Mouse (Mus musculus) G1E (cell line): ENCODE measurements around the gene Samd7. TPM values are rescaled to one million over a fixed set of nuclear protein-coding genes. Genes with fewer than 3 reads are reported as not detected.

Experiments
- ATAC-seq: 2 replicates; pipeline ENCODE4 v1.8.0; 2016; ENCODE audit warnings: mild to moderate bottlenecking; ENCODE audit not compliant: insufficient number of reproducible peaks, poor library complexity, low FRiP score, severe bottlenecking; ENCODE audit errors: extremely low read depth
- DNase-seq: peaks from one replicate; pipeline ENCODE4 v3.0.0; 2012; ENCODE audit warnings: low spot score
- H3K27me3 ChIP-seq: 2 replicates; pipeline ENCODE4 v1.6.1; 2012; ENCODE audit warnings: mild to moderate bottlenecking, low read length, inconsistent platforms; ENCODE audit not compliant: insufficient read depth
- H3K36me3 ChIP-seq: replicated peaks from 2 replicates; pipeline ENCODE3; 2012; ENCODE audit warnings: mild to moderate bottlenecking, inconsistent platforms
- H3K4me1 ChIP-seq: 2 replicates; pipeline ENCODE4 v1.6.1; 2012; ENCODE audit warnings: low read depth, low read length, inconsistent platforms, mixed read lengths; ENCODE audit not compliant: insufficient read depth
- H3K4me3 ChIP-seq: 2 replicates; pipeline ENCODE4 v1.5.1; 2012; ENCODE audit warnings: low read depth, mild to moderate bottlenecking, inconsistent platforms, low read length, moderate library complexity, mixed read lengths
- H3K9me3 ChIP-seq: replicated peaks from 2 replicates; pipeline ENCODE4 v1.6.1; 2012; ENCODE audit warnings: inconsistent platforms
- CTCF ChIP-seq: IDR thresholded peaks from 2 replicates; pipeline ENCODE4 v1.5.1; 2012; ENCODE audit warnings: low read depth, low read length, inconsistent platforms, mixed read lengths
- GATA1 ChIP-seq: IDR thresholded peaks from 2 replicates; pipeline ENCODE4 v1.6.1; 2012; ENCODE audit warnings: borderline replicate concordance, low read length, inconsistent platforms, mixed read lengths
- GATA2 ChIP-seq: IDR thresholded peaks from 2 replicates; pipeline ENCODE4 v1.6.1; 2012; ENCODE audit warnings: low read depth, low read length, inconsistent platforms, borderline replicate concordance
- POLR2AphosphoS5 ChIP-seq: IDR thresholded peaks from 2 replicates; pipeline ENCODE4 v1.6.1; 2012; ENCODE audit warnings: low read depth, low read length, inconsistent platforms; ENCODE audit not compliant: insufficient replicate concordance
- TAL1 ChIP-seq: conservative IDR thresholded peaks from 2 replicates; pipeline ENCODE4 v1.6.1; 2012; ENCODE audit warnings: low read depth, low read length, inconsistent platforms, mixed read lengths
- polyA plus RNA-seq: library from polyadenylated mRNA; stranded (reverse); fragments of >175 nt; gene quantifications from 2 replicates; pipeline ENCODE4 v1.2.3, GENCODE M21; 2012
- total RNA-seq, 2 experiments: library from RNA; stranded (forward) in 1 of 2; stranded (reverse) in 1 of 2; fragments of 200-1000 nt in 1 of 2; fragments of >200 nt in 1 of 2; fragmentation: Nextera tagmentation in 1 of 2; gene quantifications; 2 replicates each; pipeline ENCODE4 v1.2.3; 2014 to 2017

The Samd7 gene
- total and polyA plus RNA-seq, 3 experiments, result 0.16 TPM; not detected in 2

GRCm38 (mm10) chr3:30710191-30710590 is 35.9 kb upstream of the Samd7 start:
- peaks cover 52% of the 10 kb centered on the region for H3K27me3 ChIP-seq
- no peak for DNase-seq
- H3K4me1 ChIP-seq, result peaks cover 16% of the 10 kb centered on the region
- no peaks in the 10 kb centered on the region for H3K36me3 ChIP-seq
- H3K4me3 ChIP-seq, result no peak overlapping the region
- ATAC-seq, result no peak
- TF ChIP-seq POLR2AphosphoS5 (no peak), GATA1 (no peak), TAL1 (no peak), CTCF (no peak), GATA2 (no peak)
- H3K9me3 ChIP-seq, result no peaks in the 10 kb centered on the region

- Histone ChIP-seq H3K27me3 (peaks cover 47% of the 10 kb centered on the region), H3K9me3 (no peaks in the 10 kb centered on the region), H3K36me3 (no peaks in the 10 kb centered on the region), H3K4me1 (no peaks in the 10 kb centered on the region), H3K4me3 (no peak overlapping the region)
- no peak for TF ChIP-seq TAL1
- no peak for TF ChIP-seq POLR2AphosphoS5
- no peak for TF ChIP-seq GATA2
- TF ChIP-seq GATA1, result no peak
- TF ChIP-seq CTCF, result no peak
- ATAC-seq (no peak), DNase-seq (no peak)
Measured at GRCm38 (mm10) chr3:30713334-30713733, 32.8 kb upstream of the Samd7 start.

GRCm38 (mm10) chr3:30718649-30719048 is 27.4 kb upstream of the Samd7 start:
- peaks cover 26% of the 10 kb centered on the region for H3K27me3 ChIP-seq

GRCm38 (mm10) chr3:30722036-30722435 is 24.1 kb upstream of the Samd7 start:
- no peak for TF ChIP-seq TAL1
- no peak for TF ChIP-seq POLR2AphosphoS5
- no peak for TF ChIP-seq CTCF
- no peak for TF ChIP-seq GATA1
- no peak for TF ChIP-seq GATA2
- Histone ChIP-seq H3K27me3 (peaks cover 26% of the 10 kb centered on the region), H3K36me3 (no peaks in the 10 kb centered on the region), H3K9me3 (no peaks in the 10 kb centered on the region), H3K4me1 (no peaks in the 10 kb centered on the region), H3K4me3 (no peak overlapping the region)
- ATAC-seq, result no peak
- no peak for DNase-seq

More at GRCm38 (mm10) chr3:30718649-30719048, 27.4 kb upstream of the Samd7 start:
- no peaks in the 10 kb centered on the region for H3K9me3 ChIP-seq
- ATAC-seq, result no peak
- no peaks in the 10 kb centered on the region for H3K36me3 ChIP-seq
- TF ChIP-seq GATA1 (no peak), POLR2AphosphoS5 (no peak), CTCF (no peak), GATA2 (no peak), TAL1 (no peak)
- DNase-seq, result no peak
- no peaks in the 10 kb centered on the region for H3K4me1 ChIP-seq
- no peak overlapping the region for H3K4me3 ChIP-seq

GRCm38 (mm10) chr3:30722461-30722860 is 23.6 kb upstream of the Samd7 start:
- H3K4me3 ChIP-seq, result no peak overlapping the region
- ATAC-seq, result no peak
- no peaks in the 10 kb centered on the region for H3K9me3 ChIP-seq
- DNase-seq, result no peak
- TF ChIP-seq CTCF, result no peak
- no peak for TF ChIP-seq POLR2AphosphoS5
- TF ChIP-seq GATA2, result no peak
- TF ChIP-seq GATA1, result no peak
- no peak for TF ChIP-seq TAL1
- no peaks in the 10 kb centered on the region for H3K36me3 ChIP-seq
- H3K4me1 ChIP-seq, result no peaks in the 10 kb centered on the region
- H3K27me3 ChIP-seq, result peaks cover 26% of the 10 kb centered on the region

GRCm38 (mm10) chr3:30723179-30723578 is 22.9 kb upstream of the Samd7 start:
- H3K27me3 ChIP-seq, result peaks cover 23% of the 10 kb centered on the region
- DNase-seq (no peak), ATAC-seq (no peak)
- no peaks in the 10 kb centered on the region for H3K9me3 ChIP-seq
- H3K36me3 ChIP-seq, result no peaks in the 10 kb centered on the region
- no peaks in the 10 kb centered on the region for H3K4me1 ChIP-seq
- H3K4me3 ChIP-seq, result no peak overlapping the region
- TF ChIP-seq CTCF, result no peak
- TF ChIP-seq TAL1, result no peak
- no peak for TF ChIP-seq GATA2
- TF ChIP-seq GATA1, result no peak
- TF ChIP-seq POLR2AphosphoS5, result no peak

- no peaks in the 10 kb centered on the region for H3K9me3 ChIP-seq
- no peak overlapping the region for H3K4me3 ChIP-seq
- DNase-seq (no peak), ATAC-seq (no peak)
- H3K27me3 ChIP-seq, result peaks cover 20% of the 10 kb centered on the region
- no peaks in the 10 kb centered on the region for H3K4me1 ChIP-seq
- H3K36me3 ChIP-seq, result no peaks in the 10 kb centered on the region
- TF ChIP-seq GATA1 (no peak), TAL1 (no peak), GATA2 (no peak), CTCF (no peak), POLR2AphosphoS5 (no peak)
Measured at GRCm38 (mm10) chr3:30724105-30724824, 21.8 kb upstream of the Samd7 start.
